8 mouse cellular contexts compared by ENCODE assay signal in the genomic region with DNA sequence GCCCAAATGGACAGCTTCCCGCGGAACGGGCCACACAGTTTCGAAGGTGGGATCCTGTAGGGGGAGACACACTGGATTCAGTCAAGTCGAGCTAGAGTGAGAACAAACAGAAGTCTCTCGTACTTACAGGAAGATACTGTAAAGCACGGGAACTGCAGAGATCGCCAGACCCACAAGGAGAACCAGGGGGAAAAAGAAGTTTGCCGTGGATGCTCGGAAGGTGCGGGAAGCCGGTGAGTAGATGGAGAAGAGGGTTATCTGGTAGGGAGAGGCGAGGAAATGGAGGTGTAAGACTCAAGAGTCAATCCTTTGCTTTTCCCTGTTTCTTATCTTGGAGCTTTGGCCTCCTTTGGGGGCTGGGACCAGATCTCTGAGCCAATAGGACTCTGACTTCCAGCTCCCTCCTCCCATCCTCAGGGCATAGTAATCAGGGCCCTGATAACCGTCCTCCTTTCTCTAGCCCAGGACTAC. TPM values are rescaled to one million over a fixed set of nuclear protein-coding genes. Genes with fewer than 3 reads are reported as not detected.
DNase-seq lines count a peak whose midpoint lies in the region; ATAC-seq and TF ChIP-seq lines count a peak whose summit lies in the region.

No protein-coding gene starts in this region.

- 4% methylated on average over 14 of the region's 14 CpGs for WGBS in heart, embryonic 13.5 days
- WGBS in embryonic facial prominence, embryonic 14.5 days = 24% methylated on average over 14 of the region's 14 CpGs
- 22% methylated on average over 14 of the region's 14 CpGs for WGBS in liver, embryonic 15.5 days (ENCODE audit: insufficient replicate concordance)

- DNase-seq in heart, adult 8-10 months (ENCODE audit: low spot score) = no peak
- DNase-seq in ES-E14 (ENCODE audit: low read depth, low spot score) = peak; percentile 45
- DNase-seq in embryonic facial prominence, embryonic 14.5 days (ENCODE audit: low spot score) = peak; percentile 10
- no peak for DNase-seq in right cerebral cortex, postnatal 14 days
- DNase-seq in spleen, postnatal 36 days (ENCODE audit: low spot score in 2 of 2) = no peak
- no peak for DNase-seq in cerebellum, adult 11 months

- no peak for ATAC-seq in heart, embryonic 13.5 days (ENCODE audit: extremely low read depth, insufficient number of reproducible peaks, low FRiP score, low TSS enrichment)
- no peak for ATAC-seq in embryonic facial prominence, embryonic 14.5 days (ENCODE audit: low read depth)
- ATAC-seq in liver, embryonic 15.5 days (ENCODE audit: insufficient read depth) = peak; percentile 8

- peak overlapping the region; percentile 69 for H3K9ac ChIP-seq in heart, embryonic 13.5 days
- peak overlapping the region; percentile 51; the same call in 1 of the 2 replicates for H3K9ac ChIP-seq in ES-E14 (ENCODE audit: insufficient read depth, low read depth, low read length, poor library complexity, severe bottlenecking)
- H3K9ac ChIP-seq in embryonic facial prominence, embryonic 14.5 days (ENCODE audit: low read depth, low read length) = no peak overlapping the region
- H3K9ac ChIP-seq in liver, embryonic 15.5 days = peak overlapping the region; percentile 37

- peak overlapping the region; percentile 75 for H3K4me2 ChIP-seq in heart, embryonic 13.5 days
- H3K4me2 ChIP-seq in embryonic facial prominence, embryonic 14.5 days (ENCODE audit: low read depth, low read length) = peak overlapping the region; percentile 13; the same call in 1 of the 2 replicates
- H3K4me2 ChIP-seq in liver, embryonic 15.5 days = peak overlapping the region; percentile 91

- peaks cover 19% of the 10 kb centered on the region for H3K36me3 ChIP-seq in heart, embryonic 13.5 days
- H3K36me3 ChIP-seq in ES-E14 (ENCODE audit: control insufficient read depth, insufficient read depth, low read length, poor library complexity, severe bottlenecking) = peaks cover 6% of the 10 kb centered on the region; the same call in 1 of the 2 replicates
- peaks cover 18% of the 10 kb centered on the region for H3K36me3 ChIP-seq in embryonic facial prominence, embryonic 14.5 days (ENCODE audit: control insufficient read depth, insufficient read depth, low read length)
- H3K36me3 ChIP-seq in liver, embryonic 15.5 days (replicated peaks) = peaks cover 17% of the 10 kb centered on the region

- H3K27me3 ChIP-seq in heart, embryonic 13.5 days (replicated peaks) = no peaks in the 10 kb centered on the region
- H3K27me3 ChIP-seq in embryonic facial prominence, embryonic 14.5 days (replicated peaks; ENCODE audit: control insufficient read depth, insufficient read depth, low read length) = no peaks in the 10 kb centered on the region
- H3K27me3 ChIP-seq in liver, embryonic 15.5 days = no peaks in the 10 kb centered on the region

- peak overlapping the region; percentile 54 for H3K27ac ChIP-seq in heart, embryonic 13.5 days (replicated peaks)
- H3K27ac ChIP-seq in ES-E14 (ENCODE audit: insufficient read depth, low read depth, low read length, poor library complexity, severe bottlenecking) = 0 out of 2 replicates have a peak overlapping the region, but pooled peaks have one; percentile 22
- H3K27ac ChIP-seq in embryonic facial prominence, embryonic 14.5 days (replicated peaks; ENCODE audit: low read depth, low read length) = no peak overlapping the region
- peak overlapping the region; percentile 93 for H3K27ac ChIP-seq in liver, embryonic 15.5 days (replicated peaks)

- H3K4me3 ChIP-seq in heart, embryonic 13.5 days = peak overlapping the region; percentile 42
- H3K4me3 ChIP-seq in ES-E14 (ENCODE audit: insufficient read depth in 1 of 2, low read depth in 1 of 2, low read length in 2 of 2, poor library complexity in 1 of 2, severe bottlenecking in 1 of 2) = peak overlapping the region; percentile 52 to 56
- H3K4me3 ChIP-seq in embryonic facial prominence, embryonic 14.5 days (ENCODE audit: low read depth, low read length) = peak overlapping the region; percentile 9; the same call in 1 of the 2 replicates
- peak overlapping the region; percentile 74 for H3K4me3 ChIP-seq in liver, embryonic 15.5 days (replicated peaks)

- H3K4me1 ChIP-seq in heart, embryonic 13.5 days = peaks cover 38% of the 10 kb centered on the region
- H3K4me1 ChIP-seq in ES-E14 (ENCODE audit: control insufficient read depth in 2 of 2, insufficient read depth in 2 of 2, low read length in 2 of 2, poor library complexity in 1 of 2) = peaks cover 0 to 4% of the 10 kb centered on the region in 2 experiments; a peak in 2 of 4 replicates
- peaks cover 13% of the 10 kb centered on the region for H3K4me1 ChIP-seq in embryonic facial prominence, embryonic 14.5 days (ENCODE audit: control insufficient read depth, insufficient read depth, low read length)
- H3K4me1 ChIP-seq in liver, embryonic 15.5 days (replicated peaks) = peaks cover 42% of the 10 kb centered on the region

- no peaks in the 10 kb centered on the region for H3K9me3 ChIP-seq in heart, embryonic 13.5 days
- no peaks in the 10 kb centered on the region for H3K9me3 ChIP-seq in ES-E14 (ENCODE audit: control insufficient read depth, insufficient read depth, low read depth, low read length)
- H3K9me3 ChIP-seq in embryonic facial prominence, embryonic 14.5 days (ENCODE audit: control insufficient read depth, low read length) = no peaks in the 10 kb centered on the region
- H3K9me3 ChIP-seq in liver, embryonic 15.5 days (replicated peaks) = no peaks in the 10 kb centered on the region

- in situ Hi-C loops in ES-E14 (cut with MboI; ENCODE audit: low sequenced_read_pairs in 2 of 2, unreplicated experiment in 2 of 2) = no loop called here

TF ChIP-seq in ES-E14, 5 proteins besides CTCF, POLR2A, EP300 and RAD21:
- no peak for TF ChIP-seq HCFC1 (IDR thresholded peaks at IDR 0.05; ENCODE audit: borderline replicate concordance, insufficient read depth, low read length)
- no peak for TF ChIP-seq CHD2 (IDR thresholded peaks at IDR 0.05; ENCODE audit: low read depth, low read length)
- TF ChIP-seq ZNF384 (IDR thresholded peaks at IDR 0.05; ENCODE audit: low read depth, low read length) = no peak

RNA-seq across cellular contexts. Expression of gene Leng1, which starts 1.3 kb away (rescaled TPM):
- polyA plus RNA-seq in heart, embryonic 13.5 days (2015; fragmentation: Nextera tagmentation; extraction: Ambion mirVana) = 17.0 and 18.3 TPM in 2 replicates
- total RNA-seq in heart, adult 8-10 months (2022) = 10 to 100 TPM; 10.4 to 12.8 (median 11.8) TPM
- 4.5 and 5.7 TPM in 2 replicates for total RNA-seq in ES-E14 (2012; rRNA removed)
- polyA plus RNA-seq in embryonic facial prominence, embryonic 14.5 days (2014; fragmentation: Nextera tagmentation; extraction: Ambion mirVana) = 13.1 and 13.4 TPM in 2 replicates
- 5.9 and 6.6 TPM in 2 replicates for polyA plus RNA-seq in liver, embryonic 15.5 days (2015; fragmentation: Nextera tagmentation; extraction: Ambion mirVana)

RNA-seq across cellular contexts. Expression of gene Tmc4, which starts 10.4 kb away (rescaled TPM):
- polyA plus RNA-seq in heart, embryonic 13.5 days (2015; fragmentation: Nextera tagmentation; extraction: Ambion mirVana) = 4.0 and 4.6 TPM in 2 replicates
- total RNA-seq in heart, adult 8-10 months (2022) = 1 to 10 TPM in 1 of 4 experiments, under 1 TPM in 3; 0.66 to 1.1 (median 0.80) TPM
- total RNA-seq in ES-E14 (2012; rRNA removed) = 2.9 and 5.3 TPM in 2 replicates
- 6.1 and 7.6 TPM in 2 replicates for polyA plus RNA-seq in embryonic facial prominence, embryonic 14.5 days (2014; fragmentation: Nextera tagmentation; extraction: Ambion mirVana)
- 4.0 and 5.1 TPM in 2 replicates for polyA plus RNA-seq in liver, embryonic 15.5 days (2015; fragmentation: Nextera tagmentation; extraction: Ambion mirVana)

RNA-seq across cellular contexts. Expression of gene Cnot3, which starts 21.9 kb away (rescaled TPM):
- 31.1 and 33.3 TPM in 2 replicates for polyA plus RNA-seq in heart, embryonic 13.5 days (2015; fragmentation: Nextera tagmentation; extraction: Ambion mirVana)
- total RNA-seq in heart, adult 8-10 months (2022) = 10 to 100 TPM; 19.5 to 26.0 (median 23.2) TPM
- 47.3 and 54.4 TPM in 2 replicates for total RNA-seq in ES-E14 (2012; rRNA removed)
- 50.7 and 51.0 TPM in 2 replicates for polyA plus RNA-seq in embryonic facial prominence, embryonic 14.5 days (2014; fragmentation: Nextera tagmentation; extraction: Ambion mirVana)
- 17.7 and 23.1 TPM in 2 replicates for polyA plus RNA-seq in liver, embryonic 15.5 days (2015; fragmentation: Nextera tagmentation; extraction: Ambion mirVana)

RNA-seq across cellular contexts. Expression of gene Tsen34, which starts 25.7 kb away (rescaled TPM):
- 194 and 226 TPM in 2 replicates for polyA plus RNA-seq in heart, embryonic 13.5 days (2015; fragmentation: Nextera tagmentation; extraction: Ambion mirVana)
- total RNA-seq in heart, adult 8-10 months (2022) = 10 to 100 TPM; 65.3 to 88.1 (median 74.1) TPM
- 79.0 and 90.2 TPM in 2 replicates for total RNA-seq in ES-E14 (2012; rRNA removed)
- 244 and 268 TPM in 2 replicates for polyA plus RNA-seq in embryonic facial prominence, embryonic 14.5 days (2014; fragmentation: Nextera tagmentation; extraction: Ambion mirVana)
- polyA plus RNA-seq in liver, embryonic 15.5 days (2015; fragmentation: Nextera tagmentation; extraction: Ambion mirVana) = 43.9 and 55.1 TPM in 2 replicates

RNA-seq across cellular contexts. Expression of gene Mboat7, which starts 26.4 kb away (rescaled TPM):
- 35.5 and 40.7 TPM in 2 replicates for polyA plus RNA-seq in heart, embryonic 13.5 days (2015; fragmentation: Nextera tagmentation; extraction: Ambion mirVana)
- total RNA-seq in heart, adult 8-10 months (2022) = 10 to 100 TPM; 19.2 to 23.5 (median 22.3) TPM
- 34.4 and 55.9 TPM in 2 replicates for total RNA-seq in ES-E14 (2012; rRNA removed)
- polyA plus RNA-seq in embryonic facial prominence, embryonic 14.5 days (2014; fragmentation: Nextera tagmentation; extraction: Ambion mirVana) = 44.5 and 45.6 TPM in 2 replicates
- polyA plus RNA-seq in liver, embryonic 15.5 days (2015; fragmentation: Nextera tagmentation; extraction: Ambion mirVana) = 20.9 and 24.1 TPM in 2 replicates

Comparison
In these comparisons a context has a peak if more than half of its experiments do, and no peak if none do; other contexts are left out.
1. H3K4me2 ChIP-seq: peak in every context shown above with its lines; median percentile 91 in liver, embryonic 15.5 days; 75 in heart, embryonic 13.5 days; 13 in embryonic facial prominence, embryonic 14.5 days.
2. H3K4me3 ChIP-seq: peak in every context shown above with its lines; median percentile 74 in liver, embryonic 15.5 days; 54 in ES-E14; 42 in heart, embryonic 13.5 days; 9 in embryonic facial prominence, embryonic 14.5 days.
3. DNase-seq: peak in ES-E14 (single experiment) and embryonic facial prominence, embryonic 14.5 days (single experiment); none in heart, adult 8-10 months (single experiment), right cerebral cortex, postnatal 14 days (single experiment), spleen, postnatal 36 days (0 of 2) and cerebellum, adult 11 months (single experiment).